Mouse (Mus musculus): ENCODE data around the gene Fam131b.

Fam131b gene

DNA sequence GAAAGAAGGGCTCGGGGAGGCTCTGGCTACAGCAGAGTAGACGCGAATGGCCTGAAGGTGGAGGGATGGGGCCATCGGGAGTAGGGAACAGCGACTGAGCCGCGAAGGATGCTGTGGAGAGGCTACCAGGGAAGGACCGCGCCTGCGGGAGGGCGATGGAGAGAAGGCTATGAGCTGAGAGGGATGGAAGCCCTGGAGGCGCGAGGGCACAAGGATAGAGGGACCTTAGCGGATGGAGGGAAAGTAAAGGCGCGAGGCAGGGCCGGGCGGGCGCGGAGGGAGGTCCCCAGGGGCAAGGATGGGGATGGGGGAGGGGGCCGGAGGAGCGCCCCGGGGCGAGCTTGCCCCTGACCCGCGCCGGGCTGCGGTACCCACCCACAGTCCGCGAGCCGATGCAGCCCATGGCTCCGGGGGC is 369 bp downstream of the Fam131b start:
- DNase-seq = no peak

DNA sequence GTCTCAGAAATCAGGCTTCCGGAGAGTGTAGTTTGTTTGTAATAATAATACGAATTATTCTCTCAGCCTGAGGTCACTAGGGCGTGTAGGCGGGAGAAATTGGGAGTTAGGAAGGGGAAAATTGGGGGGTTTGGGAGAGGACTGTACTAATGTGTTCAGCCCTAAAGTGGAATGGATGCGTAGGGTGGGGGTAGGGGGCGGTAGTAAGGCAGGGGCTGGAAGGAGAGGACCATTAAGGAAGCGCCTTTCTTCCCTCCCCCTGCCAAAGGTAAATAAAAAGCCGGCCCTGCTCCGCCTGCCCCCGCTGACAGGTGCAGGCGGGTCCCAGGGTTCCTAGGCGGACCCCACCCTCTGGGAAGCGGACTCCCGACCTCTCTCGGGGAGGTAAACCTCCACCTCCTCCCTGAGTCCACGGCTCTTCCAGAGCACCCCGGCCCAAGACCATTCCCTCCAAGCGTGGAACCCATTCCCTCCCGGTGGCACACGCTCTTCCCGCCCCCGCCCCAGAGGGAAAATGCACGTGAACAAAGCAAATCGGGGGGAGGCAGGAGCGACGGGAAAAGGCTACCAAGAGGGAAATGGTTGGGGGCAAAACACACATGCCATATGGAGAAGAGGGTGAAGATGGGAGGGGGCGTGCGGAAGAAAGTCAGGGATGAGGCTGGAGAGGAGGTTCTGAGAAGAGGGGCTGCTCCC is 924 bp downstream of the Fam131b start:
- DNase-seq = no peak

DNA sequence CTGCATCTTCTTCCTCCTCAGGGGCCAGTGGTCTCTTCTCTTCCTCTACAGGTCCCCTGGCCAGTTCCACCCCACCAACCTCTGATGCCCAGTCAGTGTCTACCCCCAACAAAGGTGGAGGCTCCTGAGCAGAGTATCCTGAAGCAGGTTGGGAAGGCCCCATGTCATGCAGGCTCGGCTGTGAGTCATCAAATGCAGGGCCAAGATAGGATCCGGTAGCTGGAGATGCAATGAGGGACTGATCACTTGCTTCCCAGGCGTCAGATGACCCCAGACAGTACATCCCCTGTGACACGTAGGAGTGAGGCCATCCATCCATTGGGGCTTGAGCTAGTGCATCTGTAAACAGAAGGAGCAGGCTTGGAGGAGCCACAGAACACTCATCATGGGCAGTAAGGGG is 6.2 kb downstream of the Fam131b start:
- DNase-seq = no peak

DNA sequence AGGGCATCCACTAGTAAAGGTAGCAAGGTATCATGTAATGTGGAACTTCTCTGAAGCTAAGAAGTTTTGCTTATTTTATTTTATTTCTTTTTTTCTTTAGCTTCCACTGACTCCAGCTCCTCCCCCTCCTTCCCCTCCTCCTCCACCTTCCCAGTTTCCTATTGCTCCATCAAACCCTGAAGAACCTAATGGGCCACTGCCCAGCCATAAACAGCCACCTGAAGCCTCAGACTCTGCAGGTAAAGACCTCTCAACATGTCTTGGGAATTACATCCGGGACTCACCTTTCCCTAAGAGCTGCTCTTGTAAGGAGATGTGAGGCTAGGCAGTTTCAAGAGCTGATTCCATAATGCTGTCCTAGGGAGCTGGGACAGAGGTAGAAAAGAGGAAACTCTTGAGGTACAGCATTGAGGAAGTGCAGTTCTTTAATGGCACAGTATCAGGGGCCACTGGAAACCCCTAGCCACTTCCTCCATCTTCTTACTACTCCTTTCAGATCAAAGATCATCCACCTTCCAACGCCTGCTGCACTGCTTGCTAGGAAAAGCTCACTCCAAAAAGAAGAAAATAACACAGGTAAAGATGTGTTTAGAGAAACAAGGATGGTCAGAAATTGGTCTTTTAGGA is 13.9 kb downstream of the Fam131b start:
- no peak for DNase-seq

DNA sequence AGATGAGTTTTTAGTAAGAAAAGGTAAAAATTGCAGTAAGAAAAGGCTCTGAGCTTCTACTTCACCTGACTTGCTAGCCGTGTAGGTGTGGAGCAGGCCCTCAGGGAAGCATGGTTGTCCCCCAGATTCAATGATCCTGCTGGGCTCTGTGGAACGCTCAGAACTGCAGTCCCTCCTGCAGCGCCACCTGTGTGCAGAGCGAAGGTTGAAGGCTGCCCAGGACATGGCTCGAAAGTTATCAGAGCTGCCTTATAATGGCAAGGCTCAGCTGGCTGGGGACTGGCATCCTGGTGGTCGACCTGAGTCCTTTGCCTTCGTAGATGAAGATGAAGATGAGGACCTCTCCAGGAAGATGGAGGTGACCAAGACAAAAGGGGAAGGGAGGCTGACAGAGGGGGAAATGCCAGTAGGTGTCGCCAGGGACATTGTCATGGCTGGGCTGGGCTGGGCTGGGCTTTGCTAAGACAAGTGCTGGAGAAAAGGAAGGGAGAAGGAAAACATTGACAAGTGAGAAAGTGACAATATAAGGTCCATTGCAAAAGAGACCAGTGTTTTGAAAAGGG is 14.5 kb downstream of the Fam131b start:
- DNase-seq = no peak

DNA sequence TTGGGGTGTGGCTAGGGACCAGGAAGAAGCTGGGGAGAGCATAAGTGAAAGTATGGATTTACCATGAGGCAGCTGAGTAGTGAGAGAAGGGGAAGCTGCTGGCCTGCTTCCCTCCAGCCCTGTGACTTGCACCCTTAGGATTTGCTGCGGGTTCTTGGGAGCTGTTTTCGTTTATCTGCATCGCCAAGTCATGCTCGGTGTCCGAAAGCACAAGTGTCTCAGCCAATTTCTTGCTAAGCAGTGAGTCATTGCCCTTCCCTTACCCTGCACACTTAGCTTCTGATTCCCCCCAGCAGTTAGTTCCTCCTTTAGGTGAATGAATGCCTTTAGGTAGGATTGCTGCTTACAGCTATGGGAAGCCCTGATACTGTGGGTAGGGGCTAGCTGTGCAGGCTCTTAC is 25.1 kb downstream of the Fam131b start:
- no peak for DNase-seq

DNA sequence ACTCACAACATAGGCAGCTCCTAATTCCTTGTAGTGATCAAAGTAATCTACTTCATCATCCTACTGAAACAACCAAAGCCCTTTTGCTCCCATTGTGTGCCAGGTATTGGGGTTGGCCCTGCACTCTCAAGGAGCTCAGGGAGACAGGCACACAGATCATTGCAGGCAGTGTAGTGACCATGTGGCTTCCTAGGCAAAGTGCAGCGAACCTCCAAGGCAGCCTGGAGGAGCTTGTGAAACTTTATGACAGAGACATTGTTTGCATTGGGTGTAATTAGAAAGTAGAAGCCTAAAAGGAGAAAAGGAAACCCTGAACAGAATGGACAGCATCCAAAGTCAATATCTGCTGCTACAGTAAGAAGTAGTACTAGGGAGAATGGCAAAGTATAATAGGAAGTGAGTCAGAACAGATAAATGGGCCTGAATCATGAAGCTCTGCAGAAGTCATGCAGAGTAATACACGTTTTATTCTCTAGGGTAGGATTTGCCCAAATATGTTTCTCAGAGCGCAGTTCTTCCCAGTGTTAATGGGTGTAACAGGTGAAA is 28.8 kb downstream of the Fam131b start:
- no peak for DNase-seq

DNA sequence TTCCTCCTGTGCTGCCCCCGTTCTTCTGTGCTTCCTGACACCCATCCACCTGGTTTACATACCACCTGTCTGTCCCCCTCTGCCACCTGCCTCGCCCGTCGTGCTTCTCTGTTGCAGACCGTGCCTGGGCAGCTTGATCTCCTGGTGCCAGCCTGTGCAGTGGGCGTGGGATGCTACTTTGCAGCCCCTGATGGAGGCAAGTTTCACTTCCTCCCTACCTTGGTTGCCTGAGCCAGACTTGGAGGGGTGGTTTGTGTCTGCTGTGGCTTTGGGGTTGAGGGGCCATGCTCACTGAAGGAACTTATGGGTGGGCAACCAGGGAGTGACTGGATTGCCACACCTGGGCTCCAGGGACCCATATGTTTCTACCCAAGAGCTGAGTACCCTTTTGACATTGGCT is 31.1 kb downstream of the Fam131b start:
- DNase-seq = no peak

DNA sequence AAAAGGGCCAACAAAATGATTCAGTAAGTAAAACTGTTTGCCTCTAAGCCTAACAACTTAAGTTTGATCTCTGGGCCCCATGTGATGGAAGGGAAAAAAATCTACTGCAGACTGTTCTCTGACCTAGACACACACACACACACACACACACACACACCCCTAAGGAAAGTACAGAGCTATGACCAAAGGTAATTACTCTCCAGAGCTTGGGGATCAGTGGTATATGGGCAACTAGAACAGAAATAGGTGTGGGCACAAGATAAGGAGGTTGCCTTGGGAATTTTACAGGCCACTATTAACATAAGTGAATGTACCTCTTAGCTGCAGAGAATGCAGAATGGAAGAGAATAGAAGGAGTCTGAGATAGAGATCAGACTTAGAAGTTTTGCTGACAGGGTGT is 36.9 kb downstream of the Fam131b start:
- no peak for DNase-seq

DNA sequence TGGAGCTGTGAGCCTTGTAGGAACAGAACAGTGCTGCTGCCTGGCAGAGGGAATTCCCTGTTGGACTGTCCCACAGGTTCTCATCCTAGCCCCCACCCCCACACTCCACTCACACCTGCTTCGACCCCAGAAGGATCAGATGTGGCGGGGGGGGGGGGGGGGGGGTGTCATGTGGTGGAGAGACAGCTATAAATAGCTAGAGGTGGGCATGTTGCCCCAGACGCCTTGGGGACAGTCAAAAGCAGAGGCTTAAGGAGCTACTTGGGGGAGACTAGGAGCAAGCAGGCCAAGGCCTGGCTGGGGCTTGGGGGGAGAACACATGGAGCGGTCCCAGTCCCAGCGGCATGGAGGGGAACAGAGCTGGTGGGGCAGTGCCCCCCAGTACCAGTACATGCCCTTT is 38.0 kb downstream of the Fam131b start, which contains the start of gene Clcn1:
Gene Clcn1 (plus strand): TSS at position 238 of the 400 bp plus-strand sequence.
- no peak for DNase-seq

DNA sequence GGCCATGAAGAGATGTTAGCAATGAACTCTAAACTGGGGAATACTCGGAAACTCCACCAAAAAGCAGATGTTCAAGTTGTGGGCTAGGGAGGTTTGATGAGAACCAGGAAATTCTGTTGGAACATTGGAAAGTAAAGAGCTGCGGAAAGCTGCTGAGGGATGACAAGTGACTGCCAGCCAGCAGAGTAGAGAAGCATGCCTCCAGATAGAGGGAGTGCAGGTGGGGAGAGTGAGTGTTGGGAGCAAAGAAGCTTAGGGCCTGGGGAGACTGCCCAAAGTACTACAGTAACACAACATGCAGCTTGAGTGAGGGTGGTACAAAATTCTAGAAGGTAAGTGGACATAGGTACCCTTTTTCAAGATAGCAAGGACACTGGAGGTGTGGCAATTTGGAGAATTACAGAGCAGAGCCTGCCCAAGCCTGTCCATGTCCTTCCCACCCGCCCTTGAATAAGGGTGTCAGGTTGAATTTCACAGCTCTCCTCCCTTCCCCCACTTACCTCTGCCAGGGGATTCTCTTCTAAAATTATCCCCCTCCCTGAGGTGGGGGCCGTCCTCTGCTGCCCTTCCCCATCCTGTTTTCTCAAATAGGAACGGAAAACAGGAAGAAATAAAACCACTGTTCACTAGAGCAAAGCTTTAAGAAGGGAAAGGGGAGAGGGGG is 41.4 kb downstream of the Fam131b start:
- DNase-seq = no peak

DNA sequence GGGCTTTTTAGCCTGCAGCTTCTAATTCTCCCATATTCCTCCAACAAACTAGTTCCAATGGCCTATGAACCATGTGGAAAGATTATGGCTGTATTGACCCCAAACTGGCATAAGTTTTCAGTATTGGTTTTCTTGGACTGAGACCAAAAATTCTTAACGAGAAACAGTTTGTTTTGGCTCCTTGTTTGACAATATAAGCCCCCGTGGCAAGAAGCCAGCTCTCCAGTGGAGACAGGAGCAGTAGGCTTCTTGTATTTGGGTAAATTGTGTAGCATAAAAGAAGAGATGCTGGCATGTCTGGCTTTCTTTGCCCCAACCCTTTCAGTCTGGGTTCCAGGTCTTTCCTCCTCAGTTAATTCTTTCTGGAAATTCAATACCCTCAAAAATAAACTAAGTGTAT is 48.3 kb downstream of the Fam131b start:
- no peak for DNase-seq

DNA sequence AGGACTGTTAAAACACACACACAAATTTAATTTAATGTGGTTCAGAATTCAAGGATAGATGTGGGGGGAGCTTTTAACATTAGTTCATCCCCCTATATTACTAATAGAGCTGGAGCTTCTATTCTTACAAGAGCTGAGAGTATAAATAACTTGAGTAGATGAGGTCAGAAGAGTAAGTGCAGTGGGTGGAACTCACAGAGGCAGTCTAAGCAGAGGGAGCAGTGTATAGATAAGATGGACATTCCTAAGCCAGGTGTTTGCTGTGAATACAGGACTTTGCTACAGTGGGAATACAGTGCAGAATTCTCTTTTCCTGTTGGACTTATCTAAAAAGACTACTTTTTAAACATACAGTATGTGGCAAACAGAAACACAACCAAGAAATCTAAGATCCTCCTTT is 53.6 kb downstream of the Fam131b start:
- no peak for DNase-seq

DNA sequence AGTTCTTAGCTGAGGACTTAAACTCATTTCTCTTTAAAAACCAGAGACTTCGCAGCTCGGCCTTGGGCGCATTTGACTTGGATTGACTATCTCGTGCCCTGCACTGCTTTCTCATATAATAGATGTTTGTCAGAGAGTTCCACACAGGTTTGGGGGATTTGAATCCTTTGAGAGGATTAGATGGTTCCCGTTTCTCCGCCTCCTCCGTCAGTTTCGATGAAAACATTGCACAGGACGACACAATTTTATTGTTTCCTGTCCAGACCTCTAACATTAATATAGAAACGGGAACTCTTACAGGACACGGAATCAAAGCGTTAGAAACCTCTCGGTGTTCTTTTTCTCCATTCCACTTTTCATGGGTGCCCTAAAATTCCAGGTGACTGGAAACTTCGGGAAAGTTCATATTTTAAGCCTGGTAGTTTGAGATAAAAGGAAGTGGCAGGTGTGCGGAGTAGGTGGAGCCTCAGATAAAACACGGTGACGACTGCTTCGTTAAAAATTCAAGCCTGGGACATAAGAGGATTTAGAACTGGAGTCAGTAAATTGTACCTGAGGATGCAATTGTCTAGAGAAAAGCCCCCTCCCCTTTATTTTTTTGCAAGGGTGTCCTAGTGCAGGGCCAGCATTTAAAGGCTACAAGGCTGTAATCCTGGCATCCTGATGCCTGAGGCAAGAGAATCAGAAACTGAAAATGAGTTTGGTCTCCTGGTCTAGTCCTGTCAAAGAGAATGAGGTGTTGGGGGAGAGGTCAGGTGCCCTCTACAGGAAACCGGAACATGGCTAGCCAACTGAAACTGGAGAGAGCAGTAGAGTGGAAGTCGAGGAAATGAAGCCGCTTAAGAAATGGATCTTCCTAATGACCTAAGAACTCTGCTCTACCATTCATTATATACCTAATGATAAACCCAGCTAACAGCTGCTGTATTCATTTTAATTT is 58.8 kb downstream of the Fam131b start:
- no peak for DNase-seq
